Comparison of ENCODE assay signal across 25 mouse cellular contexts in genomic region chr1:76654826-76655225, GRCm38 (mm10).
DNase-seq lines count a peak whose midpoint lies in the region; ATAC-seq and TF ChIP-seq lines count a peak whose summit lies in the region.
"Had no signal": no experiment of that assay in that cellular context is flagged by ENCODE, and none has a peak within 500 bp of the region (broad histone marks: within the 10 kb centered on the region; RNA-seq: fewer than 3 reads in every experiment).

No protein-coding gene starts in this region.

- no peak overlapping the region for H3K4me2 ChIP-seq in forebrain, postnatal 0 days (ENCODE audit: low read depth)
- H3K4me2 ChIP-seq: heart, embryonic 13.5 days; hindbrain, embryonic 14.5 days had no signal

- no peak overlapping the region for H3K4me3 ChIP-seq in forebrain, postnatal 0 days (ENCODE audit: low read depth, low read length)
- no peak overlapping the region for H3K4me3 ChIP-seq in forebrain, embryonic 10.5 days
- no peak overlapping the region for H3K4me3 ChIP-seq in layer of hippocampus, adult 2 months
- H3K4me3 ChIP-seq: gastrocnemius, adult 2 months; heart, embryonic 13.5 days had no signal

- peak; percentile 47 for ATAC-seq in forebrain, postnatal 0 days
- ATAC-seq: forebrain, embryonic 16.5 days; hindbrain, postnatal 0 days; inflammation-experienced regulatory T-cells, adult 6 months; intestine, embryonic 16.5 days; Patski had no signal

- no peaks in the 10 kb centered on the region for H3K36me3 ChIP-seq in forebrain, postnatal 0 days (ENCODE audit: insufficient read depth)
- no peaks in the 10 kb centered on the region for H3K36me3 ChIP-seq in forebrain, embryonic 10.5 days (replicated peaks)
- H3K36me3 ChIP-seq: G1E; heart, embryonic 13.5 days had no signal

- no peak for TF ChIP-seq CTCF in forebrain, postnatal 0 days (IDR thresholded peaks at IDR 0.05; ENCODE audit: low read depth)
- no peak for TF ChIP-seq CTCF in layer of hippocampus, adult 2 months (conservative IDR thresholded peaks at IDR 0.05)
- no peak for TF ChIP-seq CTCF in brain, embryonic 14.5 days (IDR thresholded peaks at IDR 0.05; ENCODE audit: borderline replicate concordance, extremely low read depth, insufficient read depth, insufficient read length)

- whole genome bisulfite sequencing in forebrain, postnatal 0 days, result 38% methylated on average over 1 of the region's 1 CpGs
- 77% methylated on average over 1 of the region's 1 CpGs for WGBS in forebrain, embryonic 10.5 days

- no peak overlapping the region for H3K27ac ChIP-seq in forebrain, postnatal 0 days (ENCODE audit: low read depth, low read length)
- H3K27ac ChIP-seq in forebrain, embryonic 10.5 days, result no peak overlapping the region
- H3K27ac ChIP-seq in layer of hippocampus, adult 2 months, result no peak overlapping the region
- H3K27ac ChIP-seq: gastrocnemius, adult 2 months; heart, embryonic 13.5 days; hindbrain, embryonic 14.5 days; hindbrain, postnatal 0 days had no signal

- no peaks in the 10 kb centered on the region for H3K27me3 ChIP-seq in forebrain, postnatal 0 days (ENCODE audit: insufficient read depth, low read length)
- H3K27me3 ChIP-seq in forebrain, embryonic 10.5 days (ENCODE audit: poor library complexity, severe bottlenecking), result no peaks in the 10 kb centered on the region
- H3K27me3 ChIP-seq: CH12.LX; heart, embryonic 13.5 days; Patski had no signal

- no peak for TF ChIP-seq POLR2A in brain, embryonic 14.5 days (IDR thresholded peaks at IDR 0.05; ENCODE audit: borderline replicate concordance, extremely low read depth, insufficient read depth, insufficient read length, poor library complexity, severe bottlenecking)

- H3K4me1 ChIP-seq in forebrain, postnatal 0 days (ENCODE audit: insufficient read depth), result no peaks in the 10 kb centered on the region
- H3K4me1 ChIP-seq in forebrain, embryonic 10.5 days, result no peaks in the 10 kb centered on the region

- peak; percentile 73 to 88 for DNase-seq in cerebellum, postnatal 14 days
- DNase-seq in cerebellum, adult 8-10 months, result no peak
- DNase-seq in forebrain, postnatal 0 days, result peak; percentile 46
- DNase-seq in forebrain, embryonic 10.5 days (ENCODE audit: extremely low spot score, low spot score), result no peak
- DNase-seq in layer of hippocampus, postnatal 14 days (ENCODE audit: low spot score in 2 of 2), result peak; percentile 34 to 87
- DNase-seq in layer of hippocampus, adult 2 months (ENCODE audit: low spot score in 2 of 2), result no peak
- peak; percentile 58 for DNase-seq in brain, embryonic 14.5 days (ENCODE audit: low read depth)
- DNase-seq: adrenal gland, adult 2 months; adrenal gland, postnatal 14 days; B cell, adult 2 months; gastrocnemius, adult 2 months; gastrocnemius, postnatal 14 days; heart, adult 18-20 months; heart, postnatal 14 days; heart, postnatal 4 days; kidney, adult 18-20 months had no signal

- H3K9me3 ChIP-seq in forebrain, postnatal 0 days (ENCODE audit: low read length), result no peaks in the 10 kb centered on the region
- H3K9me3 ChIP-seq in forebrain, embryonic 10.5 days, result no peaks in the 10 kb centered on the region
- H3K9me3 ChIP-seq: heart, embryonic 13.5 days had no signal

- no peak overlapping the region for H3K9ac ChIP-seq in forebrain, postnatal 0 days
- H3K9ac ChIP-seq: heart, embryonic 13.5 days; hindbrain, embryonic 14.5 days had no signal

Comparison
In these comparisons a context has a peak if more than half of its experiments do, and no peak if none do; other contexts are left out.
1. DNase-seq: peak in cerebellum, postnatal 14 days (2 of 2), forebrain, postnatal 0 days (single experiment), layer of hippocampus, postnatal 14 days (2 of 2) and brain, embryonic 14.5 days (single experiment); none in cerebellum, adult 8-10 months (single experiment), forebrain, embryonic 10.5 days (single experiment) and layer of hippocampus, adult 2 months (0 of 2).